Mouse (Mus musculus): ENCODE results near the gene Tctex1d4.

Gene Tctex1d4

DNA sequence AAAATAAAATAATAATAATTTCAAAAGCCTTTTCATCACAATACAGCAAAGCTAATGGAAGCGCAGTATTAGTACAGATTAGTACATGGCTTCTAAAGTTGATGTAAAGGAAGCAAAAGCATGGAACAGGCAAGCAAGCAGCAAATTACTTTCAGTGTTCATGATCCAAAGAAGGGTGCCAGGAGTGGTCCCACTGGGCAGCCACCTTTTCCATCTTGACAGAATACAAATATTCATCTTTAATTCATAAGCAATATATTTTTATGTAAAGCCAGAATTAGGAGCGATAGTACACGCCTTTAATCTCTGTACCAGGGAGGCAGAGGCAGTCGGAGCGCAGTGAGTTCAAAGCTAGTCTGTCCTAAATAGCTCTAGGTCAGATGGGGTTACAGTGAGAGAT is 7.0 kb upstream of the Tctex1d4 start:
- no peak for DNase-seq (ENCODE audit: inconsistent age in 2 of 2, low spot score in 1 of 2)

DNA sequence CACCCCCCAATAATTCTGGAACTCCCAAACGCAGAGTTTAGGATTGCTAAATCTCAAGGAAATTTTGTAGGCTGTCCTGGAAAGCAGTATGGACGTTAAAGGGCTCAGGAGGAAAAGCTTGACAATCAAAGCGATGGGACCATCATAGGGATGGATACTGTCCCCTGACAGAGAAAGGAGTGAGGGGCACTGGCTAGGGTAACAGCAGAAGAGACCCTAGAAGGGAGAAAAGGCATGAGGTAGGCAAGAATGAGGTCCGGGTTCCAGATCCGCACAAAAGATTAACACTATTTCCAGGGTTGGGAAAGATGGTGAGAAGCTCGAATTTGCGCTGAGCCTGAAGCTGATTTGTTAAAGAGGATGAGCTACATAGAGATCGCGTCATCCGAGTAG is 6.5 kb upstream of the Tctex1d4 start:
- no peak for DNase-seq (ENCODE audit: inconsistent age in 2 of 2, low spot score in 1 of 2)

DNA sequence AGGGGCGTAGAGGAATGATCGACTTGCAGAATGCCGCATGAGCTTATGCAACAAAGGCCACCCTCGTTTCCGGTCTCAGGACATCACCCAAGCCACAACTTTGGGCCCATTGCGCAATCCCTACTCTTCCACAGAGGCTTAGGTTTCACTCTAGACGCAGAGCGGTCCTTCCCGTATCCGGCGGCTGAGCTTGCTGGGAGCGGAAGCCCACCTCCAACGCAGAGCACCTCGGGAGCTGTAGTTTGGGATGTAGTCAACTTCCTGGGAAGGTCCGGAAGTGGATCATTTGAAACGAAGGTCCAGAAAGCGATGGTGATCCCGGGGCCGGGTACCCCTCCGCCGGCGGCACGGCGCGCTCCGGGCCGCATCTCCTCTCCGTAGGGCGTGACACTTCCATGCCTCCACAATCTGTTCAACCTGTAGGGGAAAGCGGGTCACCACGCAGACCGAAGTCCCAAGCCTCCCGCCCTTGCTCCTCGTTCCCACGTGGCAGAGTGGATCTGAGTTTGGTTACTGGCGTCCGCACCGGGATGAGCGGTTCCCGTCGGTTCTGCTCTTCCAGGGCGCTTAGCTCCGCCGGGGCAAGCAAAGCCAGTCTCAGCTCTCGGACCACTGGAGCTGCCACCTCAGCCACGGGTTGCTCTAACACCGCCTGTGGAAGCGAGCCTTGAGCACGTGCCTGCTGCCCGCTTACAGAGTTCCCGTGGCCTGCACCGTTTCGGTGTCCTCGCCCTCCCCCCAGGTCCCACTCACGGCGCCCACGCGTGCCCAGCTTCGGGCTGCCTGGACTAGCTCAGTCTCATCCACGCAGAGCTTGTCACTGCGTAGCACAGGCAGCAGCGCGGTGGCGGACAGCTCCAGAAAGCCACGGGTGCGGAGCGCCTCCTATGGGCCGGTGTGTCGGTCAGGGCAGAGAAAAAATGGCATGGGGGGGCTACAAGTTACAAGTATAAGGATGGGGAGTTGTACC is 5.9 kb upstream of the Tctex1d4 start:
- DNase-seq (ENCODE audit: inconsistent age in 2 of 2, low spot score in 1 of 2), result peak; percentile 98 to 99

DNA sequence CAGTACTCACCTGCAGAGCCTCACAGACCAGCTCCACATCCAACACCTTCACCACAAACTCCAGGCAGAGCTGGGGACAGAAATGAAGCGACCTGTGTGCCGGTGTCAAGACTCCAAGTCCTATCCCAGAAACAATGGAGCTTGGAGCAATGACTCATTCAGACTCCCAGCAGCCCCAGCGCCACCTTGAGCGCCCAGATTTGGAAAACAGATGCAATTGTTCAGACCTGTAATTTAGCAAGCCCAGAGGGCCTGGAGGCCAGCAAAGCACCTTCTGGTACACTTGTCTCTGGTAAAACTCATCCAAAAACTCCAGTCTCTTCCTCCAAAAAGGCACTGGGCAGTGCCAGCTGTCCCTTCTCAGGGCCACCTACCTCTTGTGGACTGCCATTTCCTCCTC is 4.4 kb upstream of the Tctex1d4 start:
- peak in 1 of 2 experiments; percentile 64 for DNase-seq (ENCODE audit: inconsistent age in 2 of 2, low spot score in 1 of 2)

DNA sequence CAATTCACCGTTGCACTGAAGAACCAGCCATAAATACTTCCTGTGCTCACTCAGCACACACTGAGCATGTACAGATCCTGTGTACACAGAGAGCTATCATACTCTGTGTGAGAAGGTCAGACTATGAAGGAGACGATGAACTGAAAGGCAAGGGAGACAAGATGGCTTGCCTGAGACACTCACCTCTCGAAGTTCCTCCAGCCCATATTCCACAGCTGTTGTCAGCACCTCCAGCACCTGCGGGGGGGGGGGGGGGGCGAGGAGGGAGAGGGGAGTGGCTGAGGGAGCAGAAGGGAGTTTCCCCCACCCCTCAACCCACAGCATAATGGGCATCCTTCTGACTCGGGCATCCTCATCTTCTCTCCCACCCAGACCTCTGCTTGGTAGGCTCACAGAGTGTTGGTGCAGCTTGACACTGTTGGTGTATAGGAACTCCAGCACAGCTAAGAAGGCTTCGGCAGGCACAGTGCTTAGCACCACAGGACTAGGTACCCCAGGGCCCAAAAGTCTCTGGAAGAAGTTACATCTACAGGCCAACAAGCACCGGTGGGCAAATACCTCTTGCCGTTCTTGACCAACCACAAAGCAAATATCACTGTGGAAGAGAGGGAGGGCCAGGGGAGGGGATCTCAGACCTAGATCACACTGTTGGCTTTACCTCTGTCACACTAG is 2.9 kb upstream of the Tctex1d4 start:
- DNase-seq (ENCODE audit: inconsistent age in 2 of 2, low spot score in 1 of 2), result no peak

DNA sequence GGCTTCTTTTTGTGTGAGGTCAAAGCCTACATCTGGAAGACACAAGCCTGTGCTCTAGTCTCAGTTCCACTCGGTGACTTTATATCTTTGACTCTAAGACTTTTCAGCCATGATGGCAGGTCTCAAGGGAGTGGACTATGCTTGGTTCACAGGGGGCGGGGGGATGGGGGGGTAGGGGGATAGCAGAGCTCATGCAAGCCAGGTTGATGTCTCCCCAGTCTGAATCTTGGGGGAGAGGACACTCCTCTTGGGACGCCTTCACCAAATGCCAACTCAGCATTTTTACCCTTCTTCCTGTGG is 2.4 kb upstream of the Tctex1d4 start:
- no peak for DNase-seq (ENCODE audit: inconsistent age in 2 of 2, low spot score in 1 of 2)

DNA sequence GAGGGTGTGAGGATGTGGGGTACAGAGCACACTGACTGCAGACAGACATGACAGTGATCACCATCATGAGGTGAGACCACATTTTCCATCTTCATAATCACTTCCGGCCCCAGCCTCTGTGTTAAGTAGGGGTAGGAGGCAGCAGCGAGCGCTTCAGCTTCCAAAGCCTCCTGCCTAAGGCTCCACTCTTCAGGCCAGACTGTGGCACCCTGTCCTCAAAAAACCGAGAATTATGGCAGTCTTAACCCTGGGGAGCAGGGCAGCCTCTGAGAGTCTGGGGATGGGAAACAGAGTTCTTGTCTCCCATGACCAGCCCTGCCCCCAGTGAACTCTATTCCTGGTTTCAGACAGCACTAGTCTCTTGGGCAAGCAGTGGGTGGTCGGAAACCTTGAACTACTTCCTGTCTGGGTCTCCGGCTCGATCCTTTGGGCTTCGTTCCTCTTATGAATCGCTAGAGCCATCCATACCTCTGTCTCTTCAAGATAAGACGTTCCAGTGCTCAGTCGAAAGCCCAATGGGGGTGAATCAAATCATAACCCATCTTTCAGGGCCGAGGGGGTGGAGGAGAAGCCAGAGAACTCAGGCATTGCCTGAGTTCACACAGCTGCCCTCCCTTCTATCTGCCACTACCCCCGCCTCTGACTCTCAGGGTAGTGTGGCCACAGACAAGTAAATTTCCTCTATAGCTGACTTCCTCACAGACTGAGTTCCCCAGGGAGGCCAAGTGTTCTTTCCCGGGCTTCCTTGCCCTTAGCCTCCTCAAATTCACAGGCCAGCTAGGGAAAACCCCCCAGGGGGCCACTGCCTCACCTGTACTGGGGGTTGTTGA is 1.9 kb upstream of the Tctex1d4 start:
- peak; percentile 50 to 83 for DNase-seq (ENCODE audit: inconsistent age in 2 of 2, low spot score in 1 of 2)

DNA sequence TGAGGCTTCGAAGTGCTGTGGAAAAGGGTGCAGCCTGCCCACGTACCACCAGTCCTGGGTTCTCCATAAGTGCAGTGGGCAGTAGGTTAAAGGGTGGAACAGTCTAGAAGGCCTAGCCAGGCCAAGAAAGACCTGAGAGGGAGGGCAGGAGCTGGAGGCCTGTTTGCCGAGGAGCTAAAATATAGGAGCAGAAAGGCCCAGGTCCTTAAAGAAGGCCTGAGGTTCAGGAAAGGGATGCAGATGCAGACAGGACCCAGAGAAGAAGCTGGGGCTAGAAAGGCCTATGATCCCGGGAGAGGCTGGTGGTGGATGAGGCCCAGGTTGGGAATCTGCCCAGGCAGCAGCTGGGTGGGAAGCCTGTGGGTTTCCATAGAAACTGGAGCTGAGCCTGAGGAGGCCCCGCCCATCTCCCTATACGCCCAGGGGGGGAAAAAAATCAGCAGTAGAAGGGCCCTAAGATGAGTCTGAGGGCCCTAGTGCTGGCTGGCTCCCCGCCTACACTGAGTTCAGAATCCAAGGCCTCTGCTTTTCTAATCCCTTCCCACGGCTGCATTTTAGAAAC is 1.2 kb upstream of the Tctex1d4 start, which contains the start of gene Btbd19:
Gene Btbd19, minus strand, starts transcription at position 378 of the 562 bp plus-strand sequence.
- peak in 1 of 2 experiments; percentile 59 for DNase-seq (ENCODE audit: inconsistent age in 2 of 2, low spot score in 1 of 2)

DNA sequence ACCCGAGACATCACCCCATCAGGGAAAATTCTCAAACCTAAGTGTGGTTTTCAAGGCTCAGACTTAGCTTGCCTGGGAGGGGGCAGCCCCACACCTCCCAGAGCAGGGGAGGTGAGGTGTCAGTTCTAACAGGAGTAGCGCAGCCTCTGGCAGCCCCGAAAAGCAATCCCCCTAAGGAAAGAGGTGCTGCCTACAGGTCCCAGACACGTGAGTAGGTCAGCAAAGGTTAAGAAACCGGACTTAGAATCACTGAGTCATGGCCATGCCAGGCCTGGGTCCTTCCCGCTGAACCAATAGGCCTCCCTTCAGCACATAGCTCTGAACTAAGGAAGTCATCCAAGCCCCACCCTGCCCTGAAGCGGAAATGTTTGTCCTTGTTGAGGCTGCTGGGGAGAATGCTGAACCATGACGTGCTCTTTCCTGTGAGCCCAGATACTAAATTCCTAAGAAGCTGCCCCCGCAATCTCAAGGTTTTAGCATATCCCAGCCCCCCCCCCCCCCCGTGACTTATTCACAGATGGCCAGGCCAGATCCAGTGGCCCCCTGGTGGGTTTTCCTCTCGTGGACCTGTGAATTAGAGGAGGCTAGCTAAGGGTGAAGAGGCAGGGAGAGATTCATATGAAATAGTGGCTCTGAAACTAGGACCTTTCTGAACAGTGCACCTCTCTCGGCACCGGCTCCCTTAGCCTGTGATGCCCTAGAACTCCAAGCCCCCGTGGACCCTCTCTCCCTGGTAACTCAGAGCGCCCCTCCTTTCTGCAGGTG is 502 bp upstream of the Tctex1d4 start:
- peak; percentile 85 to 92 for DNase-seq (ENCODE audit: inconsistent age in 2 of 2, low spot score in 1 of 2)

DNA sequence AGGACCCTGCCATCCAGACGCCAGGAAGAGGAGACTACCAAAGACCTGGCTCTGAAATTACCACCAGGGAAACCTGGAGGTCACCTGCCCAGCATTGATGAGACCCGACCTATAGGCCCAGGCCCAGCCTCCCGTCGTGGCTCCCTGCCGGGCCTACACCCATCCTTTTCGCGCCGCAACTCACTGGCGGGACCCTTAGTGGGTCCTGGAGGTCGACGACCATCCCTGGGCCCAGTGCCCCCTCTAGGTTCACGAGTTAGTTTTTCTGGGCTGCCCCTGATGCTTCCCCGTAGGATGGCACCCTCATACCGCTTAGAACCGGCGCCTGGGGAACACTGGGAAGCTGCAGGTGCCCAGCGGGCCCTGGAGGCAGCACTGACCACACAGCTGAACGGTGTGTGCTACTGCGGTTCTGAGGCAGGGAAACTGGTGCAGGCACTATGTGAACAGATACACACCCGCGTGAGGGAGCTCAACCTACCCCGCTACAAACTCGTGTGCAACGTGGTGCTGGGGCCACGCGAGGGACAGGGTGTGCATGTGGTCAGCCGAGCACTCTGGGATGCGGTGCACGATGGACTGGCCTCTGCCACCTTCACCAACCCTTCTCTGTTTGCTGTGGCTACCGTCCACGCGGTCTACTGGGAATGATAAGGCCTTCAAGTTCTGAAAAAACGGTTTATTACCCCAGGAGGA is 1.5 kb downstream of the Tctex1d4 start:
- no peak for DNase-seq (ENCODE audit: inconsistent age in 2 of 2, low spot score in 1 of 2)

DNA sequence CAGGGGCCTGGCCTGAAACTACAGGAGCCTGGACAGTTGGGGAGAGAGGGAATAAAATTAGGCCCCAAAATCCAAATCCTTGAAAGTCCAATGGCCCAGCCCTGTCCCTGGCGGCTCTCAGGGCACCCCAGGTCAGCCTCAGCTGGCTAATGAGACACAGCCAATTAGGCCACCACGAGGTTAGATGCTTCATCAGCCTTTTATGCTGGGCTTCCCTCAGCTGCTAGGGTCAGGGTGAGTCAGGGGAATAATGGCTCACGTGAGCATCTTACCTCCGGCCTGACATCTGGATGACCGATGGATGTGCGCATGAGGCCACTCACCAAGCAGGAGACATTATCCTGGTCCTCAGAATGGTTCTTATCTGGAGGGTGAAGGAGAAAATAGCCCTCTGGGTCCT is 4.2 kb downstream of the Tctex1d4 start:
- DNase-seq (ENCODE audit: inconsistent age in 2 of 2, low spot score in 1 of 2), result no peak

DNA sequence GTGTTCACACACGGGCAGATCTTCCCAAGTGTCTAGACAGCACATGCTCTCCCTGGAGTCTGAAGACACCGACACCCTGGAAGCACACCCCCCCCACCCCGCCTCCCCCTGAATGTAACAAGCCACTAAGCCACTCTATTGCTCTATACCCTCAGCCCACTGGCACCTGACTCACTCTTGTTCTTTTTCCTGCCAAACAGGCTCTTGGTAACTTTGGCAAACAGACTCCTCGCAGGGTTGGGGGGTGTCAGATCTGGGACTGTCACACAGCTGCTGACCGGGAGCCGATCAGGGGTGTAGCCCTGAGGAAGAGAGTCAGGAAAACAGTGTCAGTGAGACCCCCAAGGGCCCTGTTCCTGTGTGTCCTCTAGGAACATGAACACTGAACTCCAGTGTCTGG is 4.6 kb downstream of the Tctex1d4 start:
- DNase-seq (ENCODE audit: inconsistent age in 2 of 2, low spot score in 1 of 2), result no peak

DNA sequence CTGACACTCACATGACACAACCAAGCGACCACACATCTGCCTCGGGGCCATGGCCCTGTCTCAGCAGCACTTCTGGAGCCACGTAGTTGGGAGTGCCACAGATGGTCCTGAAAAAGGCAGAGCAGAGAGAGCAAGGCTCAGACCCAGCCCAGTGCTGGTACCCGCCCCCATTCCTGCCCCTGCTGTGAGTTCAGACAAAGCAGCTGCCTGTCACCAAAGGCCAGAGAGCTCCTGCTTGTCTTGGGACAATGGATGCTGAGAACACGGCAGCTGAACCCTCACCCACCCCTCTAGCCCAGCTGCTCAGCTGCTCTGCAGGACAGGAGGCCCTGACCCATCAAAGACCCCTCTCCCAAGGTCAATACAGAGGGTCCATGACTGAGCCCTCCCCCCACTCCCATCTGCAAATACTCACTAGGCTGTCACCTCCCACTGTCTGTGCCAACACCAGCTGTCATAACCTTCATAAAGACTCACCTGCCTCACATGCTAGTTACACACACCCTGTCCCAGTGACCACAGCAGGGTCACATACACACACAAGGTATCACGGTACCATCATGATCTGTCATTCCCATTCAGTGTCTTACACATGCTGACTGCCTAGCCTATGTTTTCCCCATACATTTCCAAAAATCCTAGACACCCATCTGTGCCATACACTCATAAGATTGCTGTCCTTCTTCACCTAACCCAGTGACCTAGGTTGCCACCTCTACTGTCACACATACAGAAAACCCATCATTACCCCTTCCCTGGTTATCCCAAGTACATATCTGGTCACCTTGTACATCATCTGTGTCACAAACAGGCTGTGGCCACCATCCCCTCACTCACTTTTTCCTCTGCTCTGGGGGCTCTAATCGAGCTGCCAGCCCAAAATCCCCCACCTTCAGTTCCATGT is 5.5 kb downstream of the Tctex1d4 start:
- DNase-seq (ENCODE audit: inconsistent age in 2 of 2, low spot score in 1 of 2), result no peak

DNA sequence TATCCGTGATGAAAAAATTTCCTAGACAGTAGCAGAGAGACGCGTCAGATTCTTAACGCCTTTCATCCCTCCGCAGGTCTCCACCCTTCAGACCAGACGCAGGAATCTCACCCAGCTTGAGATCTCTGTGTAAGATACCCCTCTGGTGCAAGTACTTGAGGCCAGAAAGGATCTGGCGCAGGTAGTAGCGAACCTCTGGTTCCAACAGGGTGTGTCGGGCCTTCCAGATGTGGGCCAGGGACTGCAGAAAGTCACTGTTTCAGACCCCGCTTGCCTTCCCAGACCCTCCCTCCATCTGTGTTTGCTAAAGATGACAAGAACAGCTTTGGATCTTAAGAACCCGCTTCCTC is 6.2 kb downstream of the Tctex1d4 start:
- DNase-seq (ENCODE audit: inconsistent age in 2 of 2, low spot score in 1 of 2), result no peak

DNA sequence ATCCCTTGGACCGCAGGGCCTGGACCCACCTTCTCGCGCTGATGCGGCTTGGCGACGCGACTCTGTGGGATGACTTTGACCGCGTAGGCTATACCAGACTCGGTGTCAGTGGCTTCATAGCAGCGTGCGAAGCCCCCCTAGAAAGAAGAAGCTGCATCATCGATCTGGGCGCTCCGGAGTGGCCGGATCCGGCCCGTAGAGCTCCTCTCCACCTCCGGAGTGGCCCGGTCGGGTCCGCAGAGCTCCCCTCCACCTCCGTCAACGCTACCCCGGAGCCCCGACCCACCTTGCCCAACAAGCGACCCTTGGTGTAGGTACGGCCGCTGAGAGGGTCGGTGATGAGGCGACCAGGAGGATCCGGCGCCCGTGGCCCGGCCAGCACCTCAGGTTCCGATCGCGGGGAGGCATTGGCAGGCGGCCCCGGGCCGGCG is 6.8 kb downstream of the Tctex1d4 start:
- DNase-seq (ENCODE audit: inconsistent age in 2 of 2, low spot score in 1 of 2), result no peak

DNA sequence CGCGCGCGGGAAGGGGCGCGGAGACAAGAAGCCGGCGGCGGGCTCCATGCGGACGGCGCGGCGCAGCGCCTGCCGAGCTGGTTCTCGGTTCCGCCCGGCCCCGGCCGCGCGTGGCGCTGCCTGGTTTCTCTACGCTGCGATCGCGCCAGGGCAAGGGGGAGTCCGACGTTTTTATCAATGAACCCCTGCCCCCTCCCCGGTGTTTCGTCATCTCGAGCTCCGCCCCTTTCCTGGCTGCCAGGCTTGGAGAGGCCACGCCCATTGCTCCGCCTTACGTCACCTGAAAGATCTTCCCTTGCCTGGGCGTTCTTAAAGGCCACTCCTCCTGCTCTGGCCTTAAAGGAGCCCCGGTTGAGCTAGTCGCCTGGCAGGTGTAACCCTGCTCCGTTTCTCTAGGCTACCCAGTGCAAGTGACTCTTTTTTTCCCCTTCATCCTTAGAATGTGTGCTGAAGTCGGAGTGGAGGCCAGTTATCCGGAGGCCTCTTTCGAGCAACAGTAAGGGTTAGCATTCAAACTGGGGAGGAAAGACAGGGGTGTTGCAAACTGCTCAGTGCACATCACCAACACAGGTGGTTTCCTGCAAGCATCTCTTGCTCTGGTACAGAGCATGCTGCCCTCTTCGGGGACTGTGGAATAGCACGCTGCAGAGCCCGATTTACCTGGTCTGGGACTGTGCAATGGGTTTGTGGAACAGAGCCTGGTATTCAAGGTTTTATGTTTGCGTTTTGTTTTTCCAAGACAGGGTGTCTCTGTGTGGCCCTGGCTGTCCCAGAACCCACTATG is 7.4 kb downstream of the Tctex1d4 start, which contains the start of gene Plk3:
Gene Plk3, minus strand, starts transcription at position 147 of the 784 bp plus-strand sequence.
- peak; percentile 98 to 100 for DNase-seq (ENCODE audit: inconsistent age in 2 of 2, low spot score in 1 of 2)

DNA sequence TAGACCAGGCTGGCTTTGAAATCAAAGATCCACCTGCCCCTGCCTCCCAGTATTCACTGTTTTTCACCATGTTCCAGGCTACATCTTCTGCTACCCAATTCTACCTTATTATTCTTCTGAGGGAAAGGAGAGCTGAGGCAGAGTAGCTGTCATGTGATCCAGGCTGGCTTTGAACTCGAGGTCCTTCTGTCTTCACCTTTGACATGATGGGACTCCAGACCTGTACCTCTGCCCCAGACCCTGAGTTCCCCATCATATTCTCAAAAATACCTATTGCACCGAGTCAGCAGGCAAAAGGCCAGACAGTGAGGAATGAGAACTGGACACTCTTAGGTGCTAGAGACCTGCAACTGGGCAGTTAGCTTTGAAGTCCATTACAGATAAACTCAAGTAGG is 8.0 kb downstream of the Tctex1d4 start:
- DNase-seq (ENCODE audit: inconsistent age in 2 of 2, low spot score in 1 of 2), result peak; percentile 48 to 70

DNA sequence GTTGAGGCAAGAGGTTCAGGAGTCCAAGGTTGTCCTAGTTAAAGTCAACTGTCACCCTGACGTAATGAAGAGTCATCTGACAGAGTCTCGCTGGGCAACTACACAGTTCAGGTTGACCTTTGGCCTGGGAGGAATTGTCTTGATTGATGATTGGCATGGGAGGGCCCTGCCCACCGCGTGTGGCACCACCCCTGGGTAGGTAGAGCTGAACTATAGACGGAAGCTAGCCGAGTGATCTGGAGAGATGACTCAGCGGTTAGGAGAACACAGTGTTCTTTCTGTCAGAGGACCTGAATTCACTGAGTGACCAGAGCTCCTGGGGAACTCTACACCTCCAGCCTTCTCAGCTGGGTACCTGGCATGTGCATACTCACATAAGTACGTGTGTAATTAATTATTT is 9.4 kb downstream of the Tctex1d4 start:
- peak; percentile 94 to 95 for DNase-seq (ENCODE audit: inconsistent age in 2 of 2, low spot score in 1 of 2)

Measured in adrenal gland, adult (tissue).